Mouse (Mus musculus) stomach, embryonic 14.5 days (tissue): ENCODE data around the gene Kcnh4. TPM values are rescaled to one million over a fixed set of nuclear protein-coding genes. Genes with fewer than 3 reads are reported as not detected.

Experiments used
- ATAC-seq: fragments of 200-750 bp; cut with Nextera tagmentation; 2 replicates; pipeline ENCODE4 v1.8.0; 2017; ENCODE audit warnings: low read depth, moderate TSS enrichment; ENCODE audit not compliant: insufficient number of reproducible peaks, insufficient read depth, low FRiP score
- H3K27ac ChIP-seq: fragments of 300-500 bp; sonication (generic); 2 replicates; pipeline ENCODE4 v1.5.1; 2014; ENCODE audit warnings: mild to moderate bottlenecking, low read length, moderate library complexity, mixed read lengths
- H3K27me3 ChIP-seq: fragments of 300-500 bp; sonication (generic); 2 replicates; pipeline ENCODE4 v1.6.1; 2014; ENCODE audit warnings: low read length, control low read depth, mixed read lengths; ENCODE audit not compliant: control insufficient read depth, insufficient read depth
- H3K36me3 ChIP-seq: fragments of 300-500 bp; sonication (generic); 2 replicates; pipeline ENCODE4 v1.6.1; 2014; ENCODE audit warnings: mild to moderate bottlenecking, control low read depth, low read length, moderate library complexity, mixed read lengths; ENCODE audit not compliant: control insufficient read depth, insufficient read depth
- H3K4me1 ChIP-seq: fragments of 300-500 bp; sonication (generic); 2 replicates; pipeline ENCODE4 v1.6.1; 2014; ENCODE audit warnings: low read length, control low read depth, mixed read lengths; ENCODE audit not compliant: control insufficient read depth, insufficient read depth
- H3K4me2 ChIP-seq: fragments of 300-500 bp; sonication (generic); replicated peaks from 2 replicates; pipeline ENCODE4 v1.6.1; 2014; ENCODE audit warnings: low read depth, low read length, control low read depth
- H3K4me3 ChIP-seq: fragments of 300-500 bp; sonication (generic); 2 replicates; pipeline ENCODE4 v1.5.1; 2014; ENCODE audit warnings: low read depth, low read length, control low read depth
- H3K9ac ChIP-seq: fragments of 300-500 bp; sonication (generic); replicated peaks from 2 replicates; pipeline ENCODE4 v1.6.1; 2014; ENCODE audit warnings: low read depth, mild to moderate bottlenecking, control low read depth, low read length, moderate library complexity, mixed read lengths
- H3K9me3 ChIP-seq: fragments of 300-500 bp; sonication (generic); 2 replicates; pipeline ENCODE4 v1.6.1; 2016; ENCODE audit warnings: low read depth, low read length, control low read depth; ENCODE audit not compliant: control insufficient read depth
- WGBS: fragments of 180-500 bp; shearing (Covaris S2); extraction: QIAGEN DNeasy Blood & Tissue Kit; methylation state at CpG from one replicate; pipeline ENCODE4 v1.1.7; 2014; 5-methylcytosine and 5-hydroxymethylcytosine counted together
- polyA plus RNA-seq: library from polyadenylated mRNA; unstranded; fragments of >200 nt; fragmentation: Nextera tagmentation; extraction: Ambion mirVana; gene quantifications from 2 replicates; pipeline ENCODE4 v1.2.1, GENCODE M21; 2014

Gene Kcnh4
- polyA plus RNA-seq, 1 experiment from 2014 or later = 0.25 TPM

- H3K9ac ChIP-seq = no peak overlapping the region
Measured at GRCm38 (mm10) chr11:100735134-100735865, 24.4 kb downstream of the Kcnh4 start.

GRCm38 (mm10) chr11:100730477-100731205, 29.1 kb downstream of the Kcnh4 start:
- H3K4me3 ChIP-seq = no peak overlapping the region
- 88% methylated on average over 6 of the region's 6 CpGs for WGBS
- no peak overlapping the region for H3K4me2 ChIP-seq

More at GRCm38 (mm10) chr11:100735134-100735865, 24.4 kb downstream of the Kcnh4 start:
- ATAC-seq = no peak
- 86% methylated on average over 9 of the region's 9 CpGs for WGBS
- Histone ChIP-seq H3K36me3 (no peaks in the 10 kb centered on the region; the same call in 1 of the 2 replicates), H3K9me3 (no peaks in the 10 kb centered on the region), H3K4me3 (no peak overlapping the region), H3K27me3 (no peaks in the 10 kb centered on the region), H3K4me2 (0 out of 2 replicates have a peak overlapping the region, but pooled peaks have one; percentile 16), H3K27ac (no peak overlapping the region), H3K4me1 (peaks cover 13% of the 10 kb centered on the region)

GRCm38 (mm10) chr11:100729976-100730375, 29.8 kb downstream of the Kcnh4 start:
- H3K9me3 ChIP-seq = no peaks in the 10 kb centered on the region
- H3K36me3 ChIP-seq = peaks cover 5% of the 10 kb centered on the region
- peaks cover 5% of the 10 kb centered on the region for H3K4me1 ChIP-seq
- no peak overlapping the region for H3K9ac ChIP-seq
- no peak for ATAC-seq
- H3K27ac ChIP-seq = no peak overlapping the region
- no peaks in the 10 kb centered on the region for H3K27me3 ChIP-seq
- H3K4me2 ChIP-seq = no peak overlapping the region
- WGBS = 88% methylated on average over 4 of the region's 4 CpGs
- no peak overlapping the region for H3K4me3 ChIP-seq

More at GRCm38 (mm10) chr11:100730477-100731205, 29.1 kb downstream of the Kcnh4 start:
- no peaks in the 10 kb centered on the region for H3K27me3 ChIP-seq
- H3K36me3 ChIP-seq = peaks cover 5% of the 10 kb centered on the region
- no peaks in the 10 kb centered on the region for H3K9me3 ChIP-seq
- no peaks in the 10 kb centered on the region for H3K4me1 ChIP-seq
- no peak overlapping the region for H3K27ac ChIP-seq
- no peak for ATAC-seq
- no peak overlapping the region for H3K9ac ChIP-seq

GRCm38 (mm10) chr11:100728601-100729000, 31.1 kb downstream of the Kcnh4 start:
- Histone ChIP-seq H3K9ac (no peak overlapping the region), H3K4me3 (no peak overlapping the region), H3K9me3 (no peaks in the 10 kb centered on the region), H3K27me3 (no peaks in the 10 kb centered on the region), H3K36me3 (peaks cover 5% of the 10 kb centered on the region), H3K27ac (no peak overlapping the region), H3K4me1 (peaks cover 12% of the 10 kb centered on the region), H3K4me2 (no peak overlapping the region)
- no peak for ATAC-seq
- 75% methylated on average over 6 of the region's 6 CpGs for WGBS

GRCm38 (mm10) chr11:100727201-100727600, 32.5 kb downstream of the Kcnh4 start:
- Histone ChIP-seq H3K36me3 (peaks cover 5% of the 10 kb centered on the region), H3K4me1 (peaks cover 12% of the 10 kb centered on the region), H3K9ac (no peak overlapping the region), H3K27ac (no peak overlapping the region), H3K9me3 (no peaks in the 10 kb centered on the region), H3K4me3 (no peak overlapping the region), H3K4me2 (no peak overlapping the region), H3K27me3 (no peaks in the 10 kb centered on the region)
- ATAC-seq = no peak
- WGBS = 96% methylated on average over 3 of the region's 3 CpGs

- WGBS = 37% methylated on average over 5 of the region's 5 CpGs
- H3K9me3 ChIP-seq = no peaks in the 10 kb centered on the region
- ATAC-seq = no peak
- no peak overlapping the region; the same call in 1 of the 2 replicates for H3K4me2 ChIP-seq
- H3K9ac ChIP-seq = no peak overlapping the region
- no peak overlapping the region for H3K4me3 ChIP-seq
- H3K36me3 ChIP-seq = peaks cover 5% of the 10 kb centered on the region
- no peaks in the 10 kb centered on the region for H3K27me3 ChIP-seq
- peak overlapping the region; percentile 58 for H3K27ac ChIP-seq
- H3K4me1 ChIP-seq = peaks cover 17% of the 10 kb centered on the region
Measured at GRCm38 (mm10) chr11:100724919-100725512, 34.7 kb downstream of the Kcnh4 start.

- H3K9ac ChIP-seq = no peak overlapping the region
- no peak for ATAC-seq
- H3K9me3 ChIP-seq = no peaks in the 10 kb centered on the region
- no peak overlapping the region for H3K4me3 ChIP-seq
- H3K27ac ChIP-seq = no peak overlapping the region
- H3K4me1 ChIP-seq = peaks cover 17% of the 10 kb centered on the region
- H3K27me3 ChIP-seq = no peaks in the 10 kb centered on the region
- 51% methylated on average over 2 of the region's 2 CpGs for WGBS
- peaks cover 7% of the 10 kb centered on the region; the same call in 1 of the 2 replicates for H3K36me3 ChIP-seq
- no peak overlapping the region for H3K4me2 ChIP-seq
Measured at GRCm38 (mm10) chr11:100722493-100723028, 37.2 kb downstream of the Kcnh4 start.

GRCm38 (mm10) chr11:100721776-100722492, 37.8 kb downstream of the Kcnh4 start:
- 73% methylated on average over 8 of the region's 8 CpGs for WGBS

More at GRCm38 (mm10) chr11:100721776-100722492, 37.8 kb downstream of the Kcnh4 start:
- H3K9ac ChIP-seq = no peak overlapping the region
- ATAC-seq = no peak
- no peak overlapping the region for H3K4me3 ChIP-seq
- 0 out of 2 replicates have a peak overlapping the region, but pooled peaks have one; percentile 28 for H3K27ac ChIP-seq
- peaks cover 11% of the 10 kb centered on the region for H3K36me3 ChIP-seq
- H3K4me1 ChIP-seq = peaks cover 17% of the 10 kb centered on the region
- H3K9me3 ChIP-seq = no peaks in the 10 kb centered on the region
- no peaks in the 10 kb centered on the region for H3K27me3 ChIP-seq
- H3K4me2 ChIP-seq = no peak overlapping the region
